Mouse (Mus musculus): ENCODE results near the gene Ptpdc1.
A peak's percentile ranks its signal among the peaks of the same experiment; 100 is the strongest.

The Ptpdc1 gene

DNA sequence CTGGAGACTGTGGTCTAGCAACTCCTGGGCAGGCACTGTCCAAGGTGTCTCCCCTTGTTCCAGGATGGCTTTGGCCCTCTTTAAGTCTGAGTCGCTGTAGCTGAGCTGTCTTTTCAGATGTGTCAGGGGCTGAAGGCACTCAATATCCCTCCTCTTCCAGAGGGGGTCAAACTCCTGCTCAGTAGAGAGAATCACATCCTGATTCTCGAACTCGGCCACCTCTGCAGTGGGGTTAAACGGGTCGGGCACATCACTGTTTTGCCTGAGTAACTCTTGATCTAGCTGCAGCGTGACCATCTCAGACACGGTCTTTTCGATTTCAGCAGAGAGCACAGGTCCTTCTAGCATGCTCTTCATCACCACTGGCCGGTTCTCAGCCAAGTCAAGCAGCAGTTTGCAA, 39.0 kb downstream of the Ptpdc1 start:
- DNase-seq (ENCODE audit: low spot score in 2 of 2), result no peak

DNA sequence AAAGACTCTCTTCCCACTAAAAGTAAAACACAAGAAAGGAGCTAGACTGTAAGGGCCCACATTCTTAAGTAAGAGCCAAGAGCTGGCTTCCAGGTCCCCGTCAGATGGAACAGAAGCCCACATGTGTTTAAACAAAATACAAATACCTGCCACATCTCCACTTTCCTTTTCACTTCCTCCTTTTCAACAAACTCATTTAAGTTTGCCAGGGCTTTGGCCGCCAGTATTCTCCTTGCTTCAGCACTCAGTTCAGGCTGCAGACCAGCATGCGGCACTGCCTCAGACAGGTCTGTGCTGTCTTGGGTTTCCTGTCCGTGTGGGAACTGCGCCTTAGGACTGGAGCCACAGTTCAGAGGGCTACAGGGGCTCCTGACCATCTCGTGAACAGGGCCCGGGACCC, 39.7 kb downstream of the Ptpdc1 start:
- no peak for DNase-seq (ENCODE audit: low spot score in 2 of 2)

GRCm38 (mm10) chr13:48582688-48583379, 42.6 kb downstream of the Ptpdc1 start:
- DNase-seq (ENCODE audit: low spot score in 2 of 2), result no peak

GRCm38 (mm10) chr13:48578616-48579015, 46.8 kb downstream of the Ptpdc1 start:
- no peak for DNase-seq (ENCODE audit: low spot score in 2 of 2)

DNA sequence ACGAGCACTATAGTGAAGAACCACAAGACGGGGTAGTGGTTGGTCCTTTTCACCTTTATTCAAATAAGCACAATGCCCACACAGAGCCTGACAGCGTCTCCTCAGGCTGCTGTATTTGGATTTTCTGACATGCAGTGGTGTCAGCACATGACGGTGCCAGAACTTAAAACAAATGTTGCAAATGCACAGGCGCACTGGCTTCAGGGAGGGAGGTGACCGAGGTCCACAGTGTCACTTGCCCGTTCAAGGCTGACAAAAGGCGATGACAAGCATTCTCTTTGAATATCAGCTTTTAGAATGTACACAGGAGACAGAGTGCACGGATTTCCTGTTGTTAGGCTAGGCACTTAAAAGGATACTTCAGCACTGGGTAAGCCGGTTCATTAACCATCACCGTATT, 47.6 kb downstream of the Ptpdc1 start:
- DNase-seq (ENCODE audit: low spot score in 2 of 2), result no peak

DNA sequence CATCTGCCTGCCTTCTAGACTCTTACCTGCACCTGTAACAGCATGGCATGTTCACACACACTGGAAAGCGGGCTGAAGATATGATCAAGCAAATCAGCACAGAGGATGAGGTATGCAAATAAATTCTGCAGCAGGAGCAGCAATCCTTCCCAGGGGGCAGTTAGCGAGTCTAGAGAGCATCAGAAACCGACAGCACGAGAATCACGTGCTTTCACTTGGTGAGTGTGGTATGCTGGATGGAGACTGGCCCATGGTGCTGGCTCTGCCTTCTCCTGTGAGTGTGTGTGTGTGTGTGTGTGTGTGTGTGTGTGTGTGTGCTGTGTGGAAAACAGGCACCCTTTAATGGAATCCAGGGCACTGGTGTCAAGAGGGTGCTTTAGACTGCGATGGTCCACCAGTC, 48.5 kb downstream of the Ptpdc1 start:
- no peak for DNase-seq (ENCODE audit: low spot score in 2 of 2)

DNA sequence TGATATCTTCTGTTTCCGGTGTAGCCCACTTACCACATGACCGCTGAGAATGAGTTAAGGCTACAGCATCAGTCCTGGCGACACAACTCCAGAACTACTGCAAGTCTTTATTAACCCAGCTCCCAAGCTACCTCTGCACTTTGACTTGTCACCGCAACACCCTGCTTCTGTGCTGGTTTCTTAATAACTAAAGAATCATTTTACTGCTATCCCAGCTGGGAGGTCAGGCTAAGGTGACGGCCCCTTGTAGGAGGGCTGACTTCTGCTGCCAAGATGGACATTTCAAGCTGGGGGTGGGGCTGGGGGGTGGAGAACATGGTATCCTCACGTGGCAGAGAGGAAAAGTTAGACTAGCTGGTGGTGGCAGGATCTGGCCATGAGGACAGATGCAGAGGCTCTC, 50.7 kb downstream of the Ptpdc1 start:
- no peak for DNase-seq (ENCODE audit: low spot score in 2 of 2)

- DNase-seq (ENCODE audit: low spot score in 2 of 2), result no peak
Observed at GRCm38 (mm10) chr13:48573525-48574355, 51.7 kb downstream of the Ptpdc1 start.

- DNase-seq (ENCODE audit: low spot score in 2 of 2), result peak in 1 of 2 experiments; percentile 18
Observed at GRCm38 (mm10) chr13:48572127-48572526, 53.3 kb downstream of the Ptpdc1 start.

DNA sequence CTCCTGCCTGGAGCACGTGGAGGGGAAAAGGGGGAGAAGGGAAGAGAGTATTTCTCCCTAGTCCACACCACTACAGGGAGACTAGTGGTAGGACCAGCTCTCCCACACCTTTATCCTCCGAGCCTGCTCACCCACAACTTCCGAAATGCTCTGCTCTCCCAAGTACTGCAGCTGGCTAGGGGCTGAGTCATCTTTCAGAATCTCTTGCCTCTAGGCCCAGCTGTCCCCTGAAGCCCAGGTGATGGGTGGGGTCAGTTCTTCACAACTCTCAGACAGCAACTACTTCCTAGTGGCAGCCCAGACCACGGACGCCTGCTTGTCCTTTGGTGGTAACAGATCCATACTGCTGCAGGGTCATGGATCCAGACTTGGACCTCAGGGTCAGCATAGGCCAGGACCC, 54.2 kb downstream of the Ptpdc1 start:
- DNase-seq (ENCODE audit: low spot score in 2 of 2), result no peak

DNA sequence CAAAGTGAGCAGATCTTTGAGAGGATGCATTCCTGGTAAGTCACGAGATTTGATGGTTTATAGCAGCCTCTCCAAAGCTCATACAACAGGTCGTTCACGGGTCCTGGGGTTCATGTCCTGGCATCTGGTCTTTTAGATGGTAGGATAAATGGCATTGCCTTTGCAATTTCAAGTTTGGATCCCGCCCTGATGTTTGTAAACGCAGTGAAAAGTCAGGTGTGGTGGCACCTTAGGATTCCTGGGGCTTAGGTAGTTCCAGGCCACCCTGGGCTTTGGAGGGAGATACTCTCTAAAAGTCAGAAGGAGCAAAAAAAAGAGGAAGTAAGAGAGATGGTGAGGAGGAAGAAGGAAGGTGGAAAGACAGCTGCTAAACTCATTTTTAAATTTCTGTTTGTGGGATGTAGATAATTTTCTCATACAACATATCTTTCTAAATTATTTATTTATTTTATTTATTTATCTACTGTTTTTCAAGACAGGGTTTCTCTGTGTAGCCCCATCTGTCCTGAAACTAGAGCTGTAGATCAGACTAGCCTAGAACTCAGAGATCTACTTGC, 55.8 kb downstream of the Ptpdc1 start:
- no peak for DNase-seq (ENCODE audit: low spot score in 2 of 2)

DNA sequence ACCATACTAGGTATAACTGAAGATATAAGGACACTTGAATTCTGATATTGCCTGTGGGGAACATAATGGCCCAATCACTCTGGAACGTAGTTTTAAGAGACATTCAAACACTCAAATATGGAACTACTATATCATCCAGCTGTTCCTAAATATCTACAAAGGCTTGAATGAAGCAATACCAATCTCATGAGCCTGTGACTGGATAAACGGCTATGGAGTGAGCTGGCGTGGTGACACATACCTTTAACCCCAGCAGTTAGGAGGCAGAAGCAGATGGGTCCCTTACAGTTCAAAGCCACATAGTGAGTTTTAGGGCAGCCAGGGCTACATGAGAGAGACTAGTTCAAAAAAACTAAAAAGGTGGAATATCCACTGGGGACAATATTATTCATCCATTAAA, 57.8 kb downstream of the Ptpdc1 start:
- DNase-seq (ENCODE audit: low spot score in 2 of 2), result no peak

DNA sequence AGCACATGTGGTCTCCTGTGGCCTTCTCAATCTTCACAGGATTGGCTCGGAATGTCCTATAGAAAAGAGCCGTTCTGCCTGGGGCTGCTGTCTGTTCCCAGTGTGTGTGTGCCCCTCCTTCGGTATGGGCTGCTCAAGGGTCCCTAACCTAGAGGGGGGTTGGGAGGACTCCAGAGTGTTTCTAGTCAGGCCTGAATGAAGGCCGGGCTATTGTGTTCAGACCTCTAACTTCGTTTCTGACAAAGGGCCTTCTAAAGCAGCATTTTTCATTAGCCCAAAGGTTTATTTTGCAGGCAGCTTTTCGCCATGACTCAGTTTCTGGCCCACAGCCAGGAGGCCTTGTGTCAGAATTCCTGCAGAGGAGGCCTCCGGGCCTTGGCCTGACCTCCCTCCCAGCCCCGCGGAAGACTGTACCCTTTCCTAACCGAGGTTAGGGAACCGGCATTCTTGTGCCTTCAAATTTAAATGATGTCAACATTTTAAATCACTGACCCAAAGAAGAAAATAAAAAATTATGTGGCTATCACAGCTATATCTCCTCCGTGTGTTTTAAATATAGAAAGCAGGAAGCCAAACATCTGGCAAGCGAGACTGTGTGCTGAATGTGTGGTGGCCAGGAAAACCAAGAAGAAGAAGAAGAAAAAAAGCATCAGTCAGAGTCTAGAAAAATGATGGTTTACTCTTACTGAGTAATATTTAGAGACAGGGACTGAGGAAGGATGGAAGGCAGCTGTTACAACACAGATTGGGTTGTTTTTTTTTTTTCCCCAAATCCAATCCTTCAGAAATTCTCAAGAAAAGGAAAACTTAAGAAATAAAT, 59.1 kb downstream of the Ptpdc1 start:
- peak; percentile 84 to 91 for DNase-seq (ENCODE audit: low spot score in 2 of 2)

- no peak for DNase-seq (ENCODE audit: low spot score in 2 of 2)
Observed at GRCm38 (mm10) chr13:48564881-48565600, 60.4 kb downstream of the Ptpdc1 start.

DNA sequence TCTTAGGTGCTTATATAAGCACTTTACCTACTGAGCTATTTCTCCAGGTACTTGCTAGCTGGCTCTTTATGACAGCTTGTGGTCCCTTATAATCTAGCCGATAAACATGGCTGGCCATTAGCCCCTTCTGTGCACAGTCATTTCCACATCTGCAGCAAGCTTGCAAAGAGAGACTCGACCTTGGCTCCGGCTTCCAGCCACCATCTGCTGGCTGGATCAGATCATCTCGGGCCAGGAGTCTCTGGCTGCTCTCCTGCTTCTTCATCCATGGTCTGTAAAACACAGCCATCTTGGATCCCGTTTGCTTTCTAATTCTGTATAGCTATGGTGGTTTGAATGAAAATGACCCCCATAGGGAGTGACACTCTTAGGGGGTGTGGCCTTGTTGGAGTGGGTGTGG, 63.1 kb downstream of the Ptpdc1 start:
- no peak for DNase-seq (ENCODE audit: low spot score in 2 of 2)

- no peak for DNase-seq (ENCODE audit: low spot score in 2 of 2)
Observed at GRCm38 (mm10) chr13:48561481-48561880, 64.0 kb downstream of the Ptpdc1 start.

- DNase-seq (ENCODE audit: low spot score in 2 of 2), result no peak
Observed at GRCm38 (mm10) chr13:48555976-48556375, 69.5 kb downstream of the Ptpdc1 start.

GRCm38 (mm10) chr13:48554552-48554951, 70.9 kb downstream of the Ptpdc1 start:
- no peak for DNase-seq (ENCODE audit: low spot score in 2 of 2)

DNA sequence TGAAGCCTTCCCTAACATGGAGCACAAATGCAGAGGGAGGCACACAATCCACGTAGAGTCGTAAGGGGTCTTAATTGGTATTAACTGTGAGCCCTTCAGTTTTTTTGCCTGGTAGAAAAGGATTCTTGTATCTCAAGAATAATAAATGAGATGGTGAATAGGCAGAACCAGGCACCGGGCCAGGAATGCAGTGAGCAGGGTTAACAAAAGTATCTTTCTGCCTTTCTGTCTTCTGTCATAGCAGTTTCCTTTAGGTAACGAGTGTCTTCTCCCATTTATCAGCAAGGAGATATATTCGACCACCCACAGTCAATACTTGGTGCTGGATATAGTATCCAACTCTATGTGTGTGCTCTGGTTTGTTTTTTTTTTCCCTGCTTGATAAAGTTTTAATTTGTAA, 72.0 kb downstream of the Ptpdc1 start:
- no peak for DNase-seq (ENCODE audit: low spot score in 2 of 2)

DNA sequence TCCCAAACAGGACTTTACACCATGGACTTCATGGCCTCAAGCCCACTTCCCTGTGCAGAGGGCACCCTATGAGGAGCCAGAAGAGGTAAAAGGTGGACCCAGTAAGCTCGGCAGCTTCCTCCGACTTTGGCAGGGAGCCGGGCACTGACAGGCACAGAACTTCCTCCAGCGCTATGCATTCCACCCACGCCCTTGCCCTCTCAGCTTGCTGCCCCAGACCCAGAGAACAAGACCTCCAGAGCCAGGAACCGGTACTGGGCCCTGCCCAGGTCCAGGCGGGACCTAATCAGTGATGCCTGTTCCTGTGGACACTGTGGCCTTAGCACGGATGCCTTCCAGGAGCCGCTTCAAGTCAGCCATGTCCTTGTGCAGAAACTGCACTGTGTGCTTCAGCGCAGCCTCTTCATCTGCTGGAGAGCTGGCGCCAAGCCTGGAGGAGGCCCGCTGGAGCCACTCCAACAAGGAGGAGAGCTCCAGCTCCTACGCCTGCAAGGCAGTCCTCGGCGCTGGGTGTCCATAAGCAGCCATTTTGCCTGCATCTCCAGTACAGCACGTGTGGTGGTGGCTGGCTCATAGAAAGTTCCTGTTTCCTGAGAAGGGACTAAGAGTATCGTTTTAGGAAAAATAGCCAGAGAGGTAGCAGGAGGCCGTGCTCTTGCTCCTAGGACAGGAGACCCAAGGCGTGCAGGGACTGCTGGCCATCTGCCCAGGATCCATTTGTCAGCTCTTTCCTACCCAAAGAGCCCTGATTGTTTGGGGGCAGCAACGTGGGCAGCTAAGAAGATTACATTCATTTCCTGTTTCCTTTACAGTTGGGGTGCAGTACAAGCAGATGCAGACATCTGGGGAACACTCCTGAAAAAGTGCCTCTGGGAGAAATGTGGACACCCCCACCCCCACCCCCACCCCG, 73.0 kb downstream of the Ptpdc1 start:
- peak; percentile 43 to 81 for DNase-seq (ENCODE audit: low spot score in 2 of 2)

Data from urinary bladder, adult 18-20 months (tissue).